Mouse (Mus musculus): ENCODE results near the gene Gli3. TPM values are rescaled to one million over a fixed set of nuclear protein-coding genes. Genes with fewer than 3 reads are reported as not detected.

Gene Gli3
- polyA plus RNA-seq, 1 experiment from 2014 or later = 0.60 TPM

DNA sequence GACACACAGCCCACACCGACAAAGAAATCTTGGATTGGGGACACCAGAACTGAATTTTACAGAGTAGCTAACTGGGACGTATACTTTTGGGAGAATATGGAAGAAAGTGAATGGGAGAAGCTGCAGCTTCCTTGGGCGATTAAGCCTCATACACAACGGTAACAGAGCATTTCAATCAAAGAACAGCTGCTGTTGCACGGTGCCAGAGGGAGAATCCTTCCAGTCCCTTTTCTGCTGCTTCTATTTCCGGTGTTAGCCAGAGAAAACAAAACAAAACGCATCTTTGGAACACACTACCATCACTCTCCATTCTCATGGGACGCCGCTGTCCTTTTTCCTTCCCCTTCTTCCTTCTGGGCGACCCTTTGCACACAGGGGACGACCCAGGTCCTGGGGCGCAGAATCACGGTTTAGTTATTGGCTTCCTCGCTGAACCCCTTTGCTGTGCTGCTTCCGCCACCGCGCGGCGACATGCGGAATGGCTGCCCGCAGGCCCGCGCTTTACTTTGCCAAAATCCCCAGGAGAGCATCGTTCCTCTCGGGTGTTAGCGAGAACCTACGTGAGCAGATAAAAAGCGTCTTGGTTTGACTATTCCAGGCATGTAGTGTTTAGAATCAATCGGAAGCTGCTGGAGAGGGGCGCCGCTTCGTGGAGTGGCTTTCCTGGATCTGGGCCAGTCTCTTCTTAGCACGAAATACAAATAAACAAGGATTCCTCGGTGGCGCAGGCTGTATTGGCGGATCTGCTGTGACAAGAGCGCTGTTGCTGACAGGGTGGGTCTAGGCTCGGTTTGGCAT, 296.0 kb downstream of the Gli3 start:
- Histone ChIP-seq H3K4me2 (peak overlapping the region; percentile 51), H3K9me3 (replicated peaks) (no peaks in the 10 kb centered on the region), H3K4me1 (replicated peaks) (peaks cover 5% of the 10 kb centered on the region; the same call in 1 of the 2 replicates), H3K9ac (no peak overlapping the region), H3K27ac (no peak overlapping the region), H3K36me3 (no peaks in the 10 kb centered on the region), H3K27me3 (no peaks in the 10 kb centered on the region), H3K4me3 (replicated peaks) (peak overlapping the region; percentile 32)
- 5% methylated on average over 38 of the region's 38 CpGs for WGBS (ENCODE audit: insufficient replicate concordance)
- DNase-seq = peak; percentile 42
- peak; percentile 50; the same call in 1 of the 2 replicates for ATAC-seq (ENCODE audit: low read depth)

DNA sequence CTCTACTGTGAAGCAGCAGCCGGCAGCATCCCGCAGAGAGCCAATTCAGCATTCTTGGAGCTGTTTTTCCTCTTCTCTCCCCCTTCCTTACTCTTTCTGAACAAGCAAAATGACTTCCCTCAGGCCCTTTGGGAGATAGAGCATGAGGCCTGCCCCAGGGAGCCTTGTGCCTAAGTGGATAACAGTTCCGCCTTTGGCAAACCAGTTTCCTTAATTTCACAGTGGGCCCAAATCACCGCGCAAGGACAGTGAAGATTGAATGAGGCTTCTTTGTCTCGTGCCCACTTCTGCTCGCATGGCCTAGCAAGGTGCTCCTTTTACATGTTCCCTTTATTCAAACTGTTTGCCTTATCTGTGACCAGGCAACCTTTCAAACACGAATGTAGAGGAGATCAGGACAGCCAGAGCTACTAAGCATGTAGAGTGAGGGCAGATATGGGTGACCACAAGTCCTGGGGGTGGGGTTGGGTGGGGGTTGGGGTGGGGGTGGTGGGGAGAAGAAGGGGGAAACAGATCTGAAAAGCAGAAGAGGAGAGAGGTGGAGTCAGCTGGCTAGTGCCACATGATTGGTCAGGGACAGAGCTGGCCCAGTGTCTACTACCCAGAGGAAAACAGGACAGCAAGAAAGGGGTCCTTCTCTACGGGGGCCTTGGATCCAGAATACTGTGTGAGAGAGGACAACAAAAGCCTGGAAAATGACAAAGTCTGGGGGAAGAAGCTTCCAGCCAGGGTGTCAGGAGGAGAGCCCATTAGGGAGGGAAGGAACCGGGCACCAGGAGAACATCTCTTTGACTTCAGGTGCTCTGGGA, 296.8 kb downstream of the Gli3 start:
- 14% methylated on average over 10 of the region's 10 CpGs for WGBS (ENCODE audit: insufficient replicate concordance)
- no peaks in the 10 kb centered on the region for H3K36me3 ChIP-seq
- DNase-seq = no peak
- no peak overlapping the region for H3K9ac ChIP-seq
- peak overlapping the region; percentile 32 for H3K4me3 ChIP-seq (replicated peaks)
- peak; percentile 66 for ATAC-seq (ENCODE audit: low read depth)
- peaks cover 5% of the 10 kb centered on the region; the same call in 1 of the 2 replicates for H3K4me1 ChIP-seq (replicated peaks)
- H3K4me2 ChIP-seq = peak overlapping the region; percentile 51
- no peaks in the 10 kb centered on the region for H3K9me3 ChIP-seq (replicated peaks)
- no peaks in the 10 kb centered on the region for H3K27me3 ChIP-seq
- H3K27ac ChIP-seq = no peak overlapping the region

- Histone ChIP-seq H3K9ac (no peak overlapping the region), H3K27me3 (no peaks in the 10 kb centered on the region), H3K4me2 (no peak overlapping the region), H3K4me1 (replicated peaks) (peaks cover 5% of the 10 kb centered on the region; the same call in 1 of the 2 replicates), H3K27ac (no peak overlapping the region), H3K9me3 (replicated peaks) (no peaks in the 10 kb centered on the region), H3K36me3 (no peaks in the 10 kb centered on the region), H3K4me3 (replicated peaks) (no peak overlapping the region)
- WGBS (ENCODE audit: insufficient replicate concordance) = 77% methylated on average over 4 of the region's 4 CpGs
- DNase-seq (no peak), ATAC-seq (ENCODE audit: low read depth) (no peak)
Observed at GRCm38 (mm10) chr13:15762291-15762690, 299.3 kb downstream of the Gli3 start.

DNA sequence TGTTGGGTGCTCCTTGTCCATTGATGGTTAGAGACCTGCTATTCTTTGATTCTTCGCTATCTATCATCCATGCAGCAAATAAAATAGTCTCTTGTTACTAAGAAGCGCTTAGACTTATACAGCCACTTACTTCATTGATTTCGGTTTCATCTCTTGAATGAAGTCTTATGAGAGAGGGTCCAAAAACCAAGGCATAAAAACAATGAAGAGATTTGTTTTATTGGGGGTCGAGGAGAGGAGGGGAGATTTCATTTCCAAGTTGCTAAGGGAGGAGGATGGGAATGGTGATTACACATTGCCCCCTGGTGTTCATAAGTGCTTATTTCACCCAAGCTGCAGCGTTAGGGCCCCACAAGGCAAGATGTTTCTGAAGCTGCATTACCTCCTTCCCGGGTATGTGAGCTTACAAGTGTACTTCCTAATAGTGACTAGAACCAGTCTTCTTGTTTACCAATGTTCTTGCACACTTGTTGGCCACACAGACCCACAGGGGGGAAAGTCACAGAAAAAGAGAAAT, 299.9 kb downstream of the Gli3 start:
- H3K36me3 ChIP-seq = no peaks in the 10 kb centered on the region
- no peaks in the 10 kb centered on the region for H3K27me3 ChIP-seq
- H3K9ac ChIP-seq = no peak overlapping the region
- peaks cover 5% of the 10 kb centered on the region; the same call in 1 of the 2 replicates for H3K4me1 ChIP-seq (replicated peaks)
- no peak overlapping the region for H3K27ac ChIP-seq
- no peak overlapping the region for H3K4me2 ChIP-seq
- no peak for DNase-seq
- H3K4me3 ChIP-seq (replicated peaks) = no peak overlapping the region
- no peak for ATAC-seq (ENCODE audit: low read depth)
- WGBS (ENCODE audit: insufficient replicate concordance) = 38% methylated on average over 6 of the region's 6 CpGs
- H3K9me3 ChIP-seq (replicated peaks) = no peaks in the 10 kb centered on the region

DNA sequence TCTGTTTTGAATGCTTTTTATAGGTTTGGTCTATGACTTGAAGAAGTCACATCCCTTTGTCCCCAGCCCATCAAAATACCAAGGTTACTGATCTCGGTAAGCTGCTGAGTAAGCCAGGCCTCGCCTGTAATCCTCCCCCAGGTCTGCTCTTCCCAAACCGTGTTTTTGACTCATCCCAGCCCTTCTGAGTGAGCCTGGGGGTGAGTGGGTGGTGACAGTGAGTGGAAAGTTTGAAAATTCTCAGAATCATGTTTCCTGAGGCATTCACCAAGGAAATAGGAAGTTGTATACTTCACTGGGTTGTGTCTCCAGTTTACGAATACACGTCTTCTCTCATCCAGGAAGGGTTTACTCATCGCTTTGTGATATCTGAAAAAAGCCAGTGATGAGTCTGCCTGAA, 314.6 kb downstream of the Gli3 start:
- ATAC-seq (ENCODE audit: low read depth) = no peak
- H3K27ac ChIP-seq = no peak overlapping the region
- no peak overlapping the region for H3K9ac ChIP-seq
- H3K4me2 ChIP-seq = no peak overlapping the region
- no peaks in the 10 kb centered on the region for H3K4me1 ChIP-seq (replicated peaks)
- no peak overlapping the region for H3K4me3 ChIP-seq (replicated peaks)
- H3K27me3 ChIP-seq = no peaks in the 10 kb centered on the region
- no peaks in the 10 kb centered on the region for H3K36me3 ChIP-seq
- no peak for DNase-seq
- H3K9me3 ChIP-seq (replicated peaks) = no peaks in the 10 kb centered on the region
- 54% methylated on average over 6 of the region's 6 CpGs for WGBS (ENCODE audit: insufficient replicate concordance)

All from liver, embryonic 13.5 days (tissue).